Mouse (Mus musculus) testis, adult 2 months (tissue): ENCODE measurements at regions not wholly inside any gene's neighbourhood (a gene's known extent, or its start where the extent isn't known, plus 50 kb on each side); places are given as distances from the start of the nearest gene placed in this dataset.
"Not testable (repeated sequence)": the region's sequence is repeated elsewhere in the genome, so short reads cannot be mapped to it uniquely, and the experiment has no call there.

Experiments used
- H3K27ac ChIP-seq: fragments of 200-500 bp; 2 replicates; pipeline ENCODE4 v1.5.1; 2012; ENCODE audit warnings: low read depth, low read length; ENCODE audit not compliant: control insufficient read depth, insufficient read depth
- H3K27me3 ChIP-seq: fragments of 200-500 bp; 2 replicates; pipeline ENCODE4 v1.6.1; 2012; ENCODE audit warnings: mild to moderate bottlenecking, low read length, moderate library complexity; ENCODE audit not compliant: control insufficient read depth, insufficient read depth
- H3K36me3 ChIP-seq: fragments of 200-500 bp; 2 replicates; pipeline ENCODE4 v1.6.1; 2012; ENCODE audit warnings: mild to moderate bottlenecking, low read length; ENCODE audit not compliant: control insufficient read depth, insufficient read depth
- H3K4me1 ChIP-seq: fragments of 200-500 bp; 2 replicates; pipeline ENCODE4 v1.6.1; 2012; ENCODE audit warnings: low read length; ENCODE audit not compliant: control insufficient read depth, insufficient read depth
- H3K4me3 ChIP-seq: fragments of 200-500 bp; 2 replicates; pipeline ENCODE4 v1.5.1; 2012; ENCODE audit warnings: low read depth, mild to moderate bottlenecking, low read length, moderate library complexity, mixed read lengths; ENCODE audit not compliant: control insufficient read depth
- CTCF ChIP-seq: fragments of 200-500 bp; IDR thresholded peaks from 2 replicates; pipeline ENCODE4 v1.5.1; 2012; ENCODE audit warnings: low read depth, mild to moderate bottlenecking, inconsistent platforms, low read length, moderate library complexity; ENCODE audit not compliant: control insufficient read depth, insufficient read depth, insufficient replicate concordance
- POLR2A ChIP-seq: fragments of 200-500 bp; IDR thresholded peaks from 2 replicates; pipeline ENCODE4 v1.6.1; 2012; ENCODE audit warnings: low read depth, mild to moderate bottlenecking, inconsistent platforms, low read length, moderate library complexity; ENCODE audit not compliant: control insufficient read depth

GRCm38 (mm10) chr16:42444863-42445423, 104.5 kb upstream of the Gap43 start:
- H3K27ac ChIP-seq, result peak overlapping the region; percentile 18; the same call in 1 of the 2 replicates
- peak overlapping the region; percentile 53 for H3K4me3 ChIP-seq
- no peaks in the 10 kb centered on the region for H3K36me3 ChIP-seq
- TF ChIP-seq POLR2A (no peak), CTCF (no peak)
- H3K27me3 ChIP-seq, result no peaks in the 10 kb centered on the region
- peaks cover 9% of the 10 kb centered on the region for H3K4me1 ChIP-seq

GRCm38 (mm10) chr16:42444408-42444862, 104.0 kb upstream of the Gap43 start:
- no peak overlapping the region; the same call in 1 of the 2 replicates for H3K27ac ChIP-seq
- peaks cover 9% of the 10 kb centered on the region for H3K4me1 ChIP-seq
- no peaks in the 10 kb centered on the region for H3K27me3 ChIP-seq
- H3K4me3 ChIP-seq, result peak overlapping the region; percentile 53; the same call in 1 of the 2 replicates
- no peaks in the 10 kb centered on the region for H3K36me3 ChIP-seq
- TF ChIP-seq POLR2A, result no peak
- TF ChIP-seq CTCF, result no peak

GRCm38 (mm10) chr16:42440822-42441221, 100.4 kb upstream of the Gap43 start:
- TF ChIP-seq CTCF (no peak), POLR2A (no peak)
- no peaks in the 10 kb centered on the region for H3K36me3 ChIP-seq
- H3K27ac ChIP-seq, result no peak overlapping the region
- H3K4me1 ChIP-seq, result peaks cover 9% of the 10 kb centered on the region
- H3K4me3 ChIP-seq, result no peak overlapping the region
- no peaks in the 10 kb centered on the region for H3K27me3 ChIP-seq

GRCm38 (mm10) chr16:42431529-42431928, 91.1 kb upstream of the Gap43 start:
- TF ChIP-seq CTCF (no peak), POLR2A (no peak)
- Histone ChIP-seq H3K27me3 (no peaks in the 10 kb centered on the region), H3K36me3 (no peaks in the 10 kb centered on the region), H3K4me1 (no peaks in the 10 kb centered on the region), H3K27ac (no peak overlapping the region), H3K4me3 (no peak overlapping the region)

- no peak overlapping the region for H3K27ac ChIP-seq
- no peak overlapping the region for H3K4me3 ChIP-seq
- no peaks in the 10 kb centered on the region for H3K36me3 ChIP-seq
- H3K4me1 ChIP-seq, result no peaks in the 10 kb centered on the region
- TF ChIP-seq POLR2A, result no peak
- no peak for TF ChIP-seq CTCF
- H3K27me3 ChIP-seq, result no peaks in the 10 kb centered on the region
Observed at GRCm38 (mm10) chr16:42416673-42417072, 76.2 kb upstream of the Gap43 start.

GRCm38 (mm10) chr16:42412031-42412430, 71.6 kb upstream of the Gap43 start:
- not testable (repeated sequence) for H3K36me3 ChIP-seq, H3K4me1 ChIP-seq, H3K27ac ChIP-seq, H3K27me3 ChIP-seq, H3K4me3 ChIP-seq

GRCm38 (mm10) chr16:42396596-42396995, 56.1 kb upstream of the Gap43 start:
- Histone ChIP-seq H3K27me3 (no peaks in the 10 kb centered on the region), H3K4me3 (no peak overlapping the region), H3K36me3 (no peaks in the 10 kb centered on the region), H3K4me1 (no peaks in the 10 kb centered on the region), H3K27ac (no peak overlapping the region)
- no peak for TF ChIP-seq POLR2A
- no peak for TF ChIP-seq CTCF
